Mouse (Mus musculus): ENCODE measurements around the gene Tusc1. TPM values are rescaled to one million over a fixed set of nuclear protein-coding genes. Genes with fewer than 3 reads are reported as not detected.

Gene Tusc1
- 22.0 and 37.4 TPM in 2 replicates for polyA plus RNA-seq (2012; rRNA removed)

DNA sequence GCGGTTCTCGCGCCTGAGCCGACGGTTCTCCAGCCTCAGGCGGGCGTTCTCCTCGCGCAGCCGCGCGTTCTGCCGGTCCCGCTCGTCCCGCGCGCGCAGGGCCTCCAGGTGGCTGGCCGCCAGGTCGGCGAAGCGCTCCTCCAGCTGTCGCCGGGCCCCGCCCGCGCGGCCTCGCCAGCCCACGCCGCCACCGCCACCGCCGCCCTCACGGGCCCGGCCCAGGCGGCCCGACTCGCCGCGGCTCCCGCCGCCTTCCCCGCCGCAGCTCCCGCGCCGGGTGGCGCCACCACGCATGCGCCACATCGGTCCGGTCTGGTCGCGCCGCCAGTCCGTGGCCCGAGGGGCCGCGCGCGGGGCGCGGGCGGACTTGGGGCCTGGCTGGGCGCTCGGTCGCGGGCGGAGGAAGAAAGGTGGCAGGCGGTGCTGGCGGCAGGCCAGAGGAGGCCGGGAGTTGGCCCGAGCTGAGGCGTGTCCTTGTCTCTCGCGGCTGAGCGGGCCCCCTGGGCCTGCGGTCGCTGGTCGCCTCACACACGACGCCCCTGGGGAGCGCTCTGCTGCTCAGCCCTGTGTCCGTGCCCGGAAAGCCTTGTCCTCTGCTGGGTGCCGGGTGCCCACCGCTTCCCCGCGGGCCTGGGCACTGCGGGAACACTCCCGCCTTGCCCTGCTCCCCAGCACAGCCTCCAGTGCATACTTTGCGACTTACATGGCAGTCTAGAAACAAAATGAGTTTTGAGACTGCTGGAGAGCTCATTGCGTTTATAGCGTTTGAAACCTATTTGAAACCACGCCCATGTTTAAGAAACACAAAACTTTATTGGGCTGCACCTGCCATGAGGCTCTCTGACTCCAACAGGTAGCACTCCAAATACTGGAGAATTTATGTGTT, at the start of gene Tusc1:
Tusc1 (minus strand) TSS at position 394 of the 886 bp plus-strand sequence.

All from ovary, adult 2 months (tissue).